Mouse (Mus musculus) forebrain, postnatal 0 days (tissue): Measurements from ENCODE around the gene Smyd3. TPM values are rescaled to one million over a fixed set of nuclear protein-coding genes. Genes with fewer than 3 reads are reported as not detected.

ENCODE experiments used
- ATAC-seq: fragments of 200-750 bp; cut with Nextera tagmentation; 2 replicates; pipeline ENCODE4 v1.8.0; 2017; ENCODE audit warnings: mild to moderate bottlenecking, moderate library complexity
- DNase-seq: peaks from one replicate; pipeline ENCODE4 v3.0.0-alpha.2; 2015
- H3K27ac ChIP-seq: fragments of 300-500 bp; sonication (generic); 2 replicates; pipeline ENCODE4 v1.5.1; 2014; ENCODE audit warnings: low read depth, mild to moderate bottlenecking, antibody characterized with exemption, low read length, moderate library complexity, mixed read lengths
- H3K27me3 ChIP-seq: fragments of 300-500 bp; sonication (generic); 2 replicates; pipeline ENCODE4 v1.6.1; 2014; ENCODE audit warnings: mild to moderate bottlenecking, low read length, mixed read lengths; ENCODE audit not compliant: insufficient read depth
- H3K36me3 ChIP-seq: fragments of 300-500 bp; sonication (generic); 2 replicates; pipeline ENCODE4 v1.6.1; 2014; ENCODE audit warnings: mild to moderate bottlenecking, moderate library complexity; ENCODE audit not compliant: insufficient read depth
- H3K4me1 ChIP-seq: fragments of 300-500 bp; sonication (generic); 2 replicates; pipeline ENCODE4 v1.6.1; 2014; ENCODE audit warnings: antibody characterized with exemption; ENCODE audit not compliant: insufficient read depth
- H3K4me2 ChIP-seq: fragments of 300-500 bp; sonication (generic); 2 replicates; pipeline ENCODE4 v1.6.1; 2014; ENCODE audit warnings: low read depth, mild to moderate bottlenecking, moderate library complexity
- H3K4me3 ChIP-seq: fragments of 300-500 bp; sonication (generic); 2 replicates; pipeline ENCODE4 v1.5.1; 2014; ENCODE audit warnings: low read depth, low read length, mixed read lengths
- H3K9ac ChIP-seq: fragments of 300-500 bp; sonication (generic); 2 replicates; pipeline ENCODE4 v1.6.1; 2014; ENCODE audit warnings: mild to moderate bottlenecking
- H3K9me3 ChIP-seq: fragments of 300-500 bp; sonication (generic); 2 replicates; pipeline ENCODE4 v1.6.1; 2016; ENCODE audit warnings: low read length
- CTCF ChIP-seq: sonication (generic); IDR thresholded peaks from 2 replicates; pipeline ENCODE4 v1.5.1; 2016; ENCODE audit warnings: antibody characterized with exemption, control low read depth, low read depth
- WGBS: fragments of 180-500 bp; shearing (Covaris S2); extraction: QIAGEN DNeasy Blood & Tissue Kit; methylation state at CpG from one replicate; pipeline ENCODE4 v1.1.7; 2014; 5-methylcytosine and 5-hydroxymethylcytosine counted together
- polyA plus RNA-seq: library from polyadenylated mRNA; unstranded; fragments of >200 nt; fragmentation: Nextera tagmentation; extraction: Ambion mirVana; gene quantifications from 2 replicates; pipeline ENCODE4 v1.2.1, GENCODE M21; 2015
- total RNA-seq: library from RNA; depleted of rRNA; stranded (reverse); fragments of >200 nt; gene quantifications from 2 replicates; pipeline ENCODE4 v1.2.3, GENCODE M21; 2014

Smyd3 gene
- total and polyA plus RNA-seq, 2 experiments from 2014 or later: 19.0 to 27.6 TPM

DNA sequence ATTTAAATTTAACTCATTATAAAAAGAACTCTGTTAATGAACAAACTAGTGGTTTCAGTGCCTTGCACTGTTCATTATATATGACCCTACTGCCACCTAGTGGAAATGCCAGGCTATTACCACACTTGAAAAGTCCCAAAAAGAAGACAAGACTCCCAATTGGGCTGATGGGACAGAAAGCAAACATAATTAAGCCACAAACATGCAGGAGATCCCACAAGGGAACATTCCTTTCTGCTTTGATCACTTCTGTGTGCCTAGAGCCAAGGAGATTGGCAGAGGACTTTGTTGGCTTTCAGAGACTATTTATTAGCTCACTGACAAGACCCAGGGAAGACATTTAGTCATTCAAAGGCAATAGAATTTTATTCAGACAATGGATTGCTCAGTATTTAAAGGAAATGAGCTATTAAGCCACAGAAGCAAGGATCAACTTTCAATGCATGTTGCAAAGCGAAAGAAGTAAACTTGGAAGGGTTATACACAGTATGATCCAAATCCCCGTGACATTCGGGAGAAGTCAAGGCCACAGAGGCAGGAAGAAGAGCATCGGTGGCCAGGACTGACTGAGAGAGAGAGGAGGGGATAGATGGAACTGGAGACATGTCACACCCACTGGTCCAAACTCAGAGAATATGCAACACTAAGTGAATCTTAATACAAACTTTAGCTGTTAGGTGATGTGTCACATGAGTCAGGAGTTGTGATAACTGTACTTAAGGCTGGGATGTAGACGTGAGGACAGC is 40.5 kb downstream of the Smyd3 start:
- 57% methylated on average over 5 of the region's 5 CpGs for WGBS
- no peak overlapping the region for H3K27ac ChIP-seq
- peak; percentile 90 for ATAC-seq
- no peaks in the 10 kb centered on the region for H3K36me3 ChIP-seq
- H3K9ac ChIP-seq: no peak overlapping the region
- no peaks in the 10 kb centered on the region for H3K27me3 ChIP-seq
- H3K4me3 ChIP-seq: no peak overlapping the region
- peak; percentile 94 for TF ChIP-seq CTCF
- DNase-seq: peak; percentile 87
- peaks cover 8% of the 10 kb centered on the region; the same call in 1 of the 2 replicates for H3K9me3 ChIP-seq
- H3K4me2 ChIP-seq: no peak overlapping the region
- no peaks in the 10 kb centered on the region for H3K4me1 ChIP-seq

- ATAC-seq (peak; percentile 62), DNase-seq (no peak)
- WGBS: 63% methylated on average over 6 of the region's 6 CpGs
Measured at GRCm38 (mm10) chr1:179476461-179477156, 41.2 kb downstream of the Smyd3 start.

DNA sequence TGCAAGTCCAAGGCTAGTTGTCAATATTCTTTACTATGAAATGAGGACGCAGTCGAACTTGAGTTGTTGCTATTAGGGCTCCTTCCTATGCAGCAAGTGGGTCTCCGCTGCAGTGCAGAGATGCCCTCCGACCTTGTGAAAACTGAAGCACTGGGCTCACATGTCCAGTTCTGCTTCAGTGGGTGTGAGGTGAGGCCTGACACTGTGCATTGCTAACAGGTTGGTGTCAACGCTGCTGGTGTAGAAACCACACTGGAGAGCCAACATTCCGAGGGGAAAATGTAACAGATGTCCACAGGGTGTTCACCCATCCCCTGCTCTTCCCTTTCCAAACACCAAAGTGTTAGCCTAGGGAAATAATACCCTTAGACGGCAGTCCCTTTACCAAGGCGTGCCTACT is 43.1 kb downstream of the Smyd3 start:
- Histone ChIP-seq H3K27me3 (no peaks in the 10 kb centered on the region), H3K9ac (no peak overlapping the region), H3K27ac (no peak overlapping the region), H3K9me3 (peaks cover 11% of the 10 kb centered on the region; the same call in 1 of the 2 replicates), H3K36me3 (no peaks in the 10 kb centered on the region), H3K4me3 (no peak overlapping the region), H3K4me2 (no peak overlapping the region), H3K4me1 (no peaks in the 10 kb centered on the region)
- ATAC-seq (no peak), DNase-seq (no peak)
- no peak for TF ChIP-seq CTCF
- 88% methylated on average over 8 of the region's 8 CpGs for WGBS

More at GRCm38 (mm10) chr1:179476461-179477156, 41.2 kb downstream of the Smyd3 start:
- no peak overlapping the region for H3K27ac ChIP-seq
- H3K9me3 ChIP-seq: peaks cover 11% of the 10 kb centered on the region; the same call in 1 of the 2 replicates
- no peak overlapping the region for H3K4me3 ChIP-seq
- no peaks in the 10 kb centered on the region for H3K4me1 ChIP-seq
- no peak overlapping the region for H3K9ac ChIP-seq
- H3K27me3 ChIP-seq: no peaks in the 10 kb centered on the region
- no peak overlapping the region for H3K4me2 ChIP-seq
- H3K36me3 ChIP-seq: no peaks in the 10 kb centered on the region
- peak; percentile 50 for TF ChIP-seq CTCF

GRCm38 (mm10) chr1:179473920-179474643 is 43.8 kb downstream of the Smyd3 start:
- no peak for ATAC-seq
- Histone ChIP-seq H3K9ac (no peak overlapping the region), H3K4me3 (no peak overlapping the region), H3K4me2 (no peak overlapping the region), H3K27ac (no peak overlapping the region), H3K9me3 (peaks cover 11% of the 10 kb centered on the region; the same call in 1 of the 2 replicates), H3K27me3 (no peaks in the 10 kb centered on the region), H3K4me1 (no peaks in the 10 kb centered on the region), H3K36me3 (no peaks in the 10 kb centered on the region)
- WGBS: 90% methylated on average over 17 of the region's 17 CpGs
- no peak for DNase-seq
- no peak for TF ChIP-seq CTCF

- Histone ChIP-seq H3K4me3 (no peak overlapping the region), H3K9me3 (peaks cover 10% of the 10 kb centered on the region; the same call in 1 of the 2 replicates), H3K9ac (no peak overlapping the region), H3K27me3 (no peaks in the 10 kb centered on the region), H3K27ac (no peak overlapping the region), H3K4me2 (no peak overlapping the region), H3K36me3 (no peaks in the 10 kb centered on the region), H3K4me1 (no peaks in the 10 kb centered on the region)
- no peak for TF ChIP-seq CTCF
- 88% methylated on average over 8 of the region's 8 CpGs for WGBS
- ATAC-seq (no peak), DNase-seq (no peak)
Measured at GRCm38 (mm10) chr1:179467970-179468369, 49.9 kb downstream of the Smyd3 start.

GRCm38 (mm10) chr1:179462376-179462775 is 55.5 kb downstream of the Smyd3 start:
- ATAC-seq (no peak), DNase-seq (no peak)
- Histone ChIP-seq H3K36me3 (no peaks in the 10 kb centered on the region), H3K4me1 (0 out of 2 replicates have a peak, but pooled peaks cover 3% of the 10 kb centered on the region), H3K4me2 (no peak overlapping the region), H3K4me3 (no peak overlapping the region), H3K9me3 (no peaks in the 10 kb centered on the region), H3K9ac (no peak overlapping the region), H3K27ac (no peak overlapping the region), H3K27me3 (no peaks in the 10 kb centered on the region)
- WGBS: 85% methylated on average over 5 of the region's 5 CpGs
- TF ChIP-seq CTCF: no peak
